Mouse (Mus musculus) G1E-ER4 (cell line): ENCODE measurements at regions not wholly inside any gene's neighbourhood (a gene's known extent, or its start where the extent isn't known, plus 50 kb on each side); places are given as distances from the start of the nearest gene placed in this dataset.

ENCODE experiments used
- GATA1 ChIP-seq: IDR thresholded peaks from one replicate; pipeline ENCODE4 v1.8.0; 2012; ENCODE audit warnings: low read length, inconsistent platforms

DNA sequence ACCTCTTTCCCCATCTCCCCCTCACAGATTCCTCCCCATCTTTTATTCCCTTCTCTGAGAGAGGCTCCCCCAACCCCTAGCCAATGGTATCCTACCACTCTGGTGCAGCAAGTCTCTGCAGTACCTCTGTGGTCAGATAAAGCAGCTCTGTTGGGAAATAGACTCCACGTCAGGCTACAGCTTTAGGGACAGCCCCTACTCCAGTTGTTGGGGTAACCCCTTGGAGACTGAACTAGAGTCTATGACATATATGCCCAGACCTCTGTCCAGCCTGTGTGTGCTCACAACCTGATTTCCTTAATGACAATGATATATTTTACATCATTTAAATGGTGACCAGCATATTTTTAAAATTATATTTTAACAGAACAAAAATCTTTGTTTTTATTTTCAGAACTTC is 1051.3 kb upstream of the Zeb2 start:
- TF ChIP-seq GATA1, result no peak

DNA sequence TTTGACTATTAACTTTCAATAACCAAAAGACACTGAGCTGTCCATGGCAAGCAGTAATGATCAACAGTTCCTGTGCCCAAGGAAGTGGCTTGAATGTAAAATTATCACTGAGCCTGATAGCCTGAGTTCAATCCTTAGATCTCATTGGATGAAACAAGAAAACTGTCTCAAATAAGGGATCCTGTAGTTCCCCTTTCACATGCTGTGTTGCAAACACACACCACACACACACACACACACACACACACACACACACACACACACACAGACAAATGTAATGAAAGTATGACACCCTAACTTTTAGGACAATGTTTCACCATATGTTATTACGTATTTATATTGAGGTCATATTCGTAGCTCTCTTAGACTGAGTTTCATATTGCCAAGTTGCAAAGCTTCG is 1032.7 kb upstream of the Zeb2 start:
- no peak for TF ChIP-seq GATA1

DNA sequence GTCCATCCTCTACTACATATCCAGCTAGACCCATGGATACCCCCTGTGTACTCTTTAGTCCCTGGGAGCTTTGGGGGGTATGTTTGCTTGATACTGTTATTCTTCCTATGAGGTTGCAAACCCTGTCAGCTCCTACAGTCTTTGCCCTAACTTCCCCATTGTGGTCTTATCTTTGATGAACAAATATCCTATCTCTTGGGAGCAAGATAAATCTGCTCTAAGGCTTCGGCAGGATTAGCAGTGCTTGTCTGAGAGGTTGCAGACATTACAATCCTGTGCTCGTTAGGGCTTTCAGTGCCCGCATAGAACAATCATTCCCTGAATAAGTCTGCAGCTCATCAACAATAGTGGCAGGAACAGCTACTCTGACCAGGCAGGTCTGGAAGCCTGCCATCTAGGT is 1002.7 kb upstream of the Zeb2 start:
- no peak for TF ChIP-seq GATA1

DNA sequence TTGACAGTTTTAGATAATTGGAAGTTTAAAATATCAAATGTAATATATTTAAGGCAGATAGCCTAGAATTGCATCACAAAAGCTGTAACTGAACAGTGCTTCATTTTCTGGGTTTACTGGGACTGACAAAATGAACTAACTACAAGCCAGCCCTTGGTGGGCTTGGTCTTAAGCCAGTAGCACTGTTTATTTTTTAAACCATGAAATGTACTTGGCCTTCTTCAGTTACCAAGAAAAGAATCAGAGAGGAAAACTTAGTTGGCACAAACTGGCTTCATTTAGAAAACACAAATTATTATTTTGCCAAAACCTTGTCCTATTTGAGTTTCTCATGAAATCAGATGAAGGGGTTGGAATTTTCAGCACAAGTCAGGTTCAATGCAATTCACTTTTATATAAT is 989.8 kb upstream of the Zeb2 start:
- no peak for TF ChIP-seq GATA1

DNA sequence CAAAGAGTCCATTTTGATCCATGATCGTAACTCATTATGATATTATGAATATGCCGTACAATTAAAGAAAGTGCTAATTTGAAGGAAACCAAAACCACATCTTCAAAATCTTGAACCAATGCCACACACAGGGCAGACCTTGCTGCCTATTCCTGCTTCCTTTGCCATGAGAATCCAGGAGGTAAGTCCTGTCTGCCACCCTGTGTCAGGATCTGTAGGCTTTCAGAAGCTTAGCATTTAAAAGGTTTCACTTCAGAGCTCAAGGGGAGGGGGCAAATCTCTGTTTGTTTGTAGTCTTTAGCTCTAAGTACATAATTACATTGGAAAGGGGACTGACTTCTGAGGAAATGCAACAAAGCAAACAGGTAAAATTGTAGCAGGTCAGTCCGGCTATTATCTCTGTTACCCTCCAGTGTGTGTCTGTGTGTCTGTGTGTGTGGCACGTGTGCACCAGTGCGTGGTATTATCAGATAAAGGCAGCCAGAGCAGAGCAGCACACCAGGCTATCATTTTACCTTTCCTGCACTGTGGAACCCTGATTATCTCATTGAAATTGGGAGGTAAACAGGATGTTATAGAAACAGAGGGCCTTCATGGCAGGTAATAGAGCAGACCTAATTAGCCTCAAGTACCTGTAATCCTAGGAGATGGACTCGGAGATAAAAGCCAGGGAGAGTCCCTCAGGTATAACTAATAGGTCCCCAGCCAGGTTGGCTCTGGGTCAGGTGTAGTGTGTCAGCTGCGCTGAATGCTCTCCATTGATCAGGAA is 948.0 kb upstream of the Zeb2 start:
- TF ChIP-seq GATA1, result no peak

DNA sequence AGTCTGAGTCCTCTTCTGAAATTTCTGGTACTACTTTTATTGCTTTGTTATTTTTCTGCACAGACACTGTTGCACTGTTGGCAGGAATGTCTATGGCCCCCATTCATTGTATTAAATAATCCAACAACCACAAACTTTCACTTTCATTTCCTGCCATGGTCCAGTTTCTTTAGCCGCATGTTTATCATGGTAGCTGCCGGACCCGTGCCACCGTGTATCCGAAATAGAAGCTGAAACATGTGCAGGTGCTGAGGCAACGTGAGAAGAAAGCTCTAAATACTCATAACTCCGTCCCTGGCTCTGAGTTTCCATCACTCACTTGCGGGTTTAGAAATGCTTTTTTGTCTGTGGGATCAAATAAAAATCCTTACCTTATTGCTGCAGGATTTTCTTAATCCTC is 938.5 kb upstream of the Zeb2 start:
- no peak for TF ChIP-seq GATA1

DNA sequence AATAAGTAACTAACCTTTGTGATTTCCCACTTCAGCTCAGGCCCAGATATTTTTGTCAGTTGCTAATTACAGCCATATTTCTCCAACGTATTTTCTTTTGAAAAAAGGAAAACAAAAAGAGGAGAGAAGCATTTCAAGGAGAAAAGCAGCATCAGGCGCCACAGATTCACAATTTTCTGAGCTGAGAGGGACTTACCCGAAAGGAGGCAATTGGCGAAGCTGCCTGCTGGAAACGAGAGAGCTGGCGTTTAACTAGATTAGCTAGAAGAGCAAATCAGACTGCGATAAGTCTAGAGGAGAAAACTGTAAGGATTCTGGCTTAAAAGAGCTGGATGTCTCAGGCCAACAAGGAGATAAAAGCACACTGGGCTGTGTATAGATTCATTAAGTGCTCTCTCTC is 937.7 kb upstream of the Zeb2 start:
- no peak for TF ChIP-seq GATA1

DNA sequence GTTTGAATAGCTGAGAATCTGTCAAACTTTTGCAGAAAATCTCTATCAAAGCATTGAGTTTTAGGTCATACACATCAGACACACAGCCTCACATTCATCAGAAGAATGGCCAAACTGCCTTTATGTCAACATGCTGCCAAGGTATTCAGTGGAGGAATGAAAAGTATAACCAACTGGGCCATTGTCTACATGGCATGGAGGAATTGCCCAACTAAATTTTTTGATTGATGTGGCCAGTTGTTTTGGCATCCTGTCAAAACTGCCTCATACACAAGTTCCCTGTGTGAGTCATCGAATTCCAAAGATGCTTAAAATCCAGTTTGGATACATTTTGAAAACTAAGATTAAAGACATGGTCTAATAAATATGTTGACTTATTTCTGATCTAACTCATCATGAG is 904.7 kb upstream of the Zeb2 start:
- TF ChIP-seq GATA1, result no peak

DNA sequence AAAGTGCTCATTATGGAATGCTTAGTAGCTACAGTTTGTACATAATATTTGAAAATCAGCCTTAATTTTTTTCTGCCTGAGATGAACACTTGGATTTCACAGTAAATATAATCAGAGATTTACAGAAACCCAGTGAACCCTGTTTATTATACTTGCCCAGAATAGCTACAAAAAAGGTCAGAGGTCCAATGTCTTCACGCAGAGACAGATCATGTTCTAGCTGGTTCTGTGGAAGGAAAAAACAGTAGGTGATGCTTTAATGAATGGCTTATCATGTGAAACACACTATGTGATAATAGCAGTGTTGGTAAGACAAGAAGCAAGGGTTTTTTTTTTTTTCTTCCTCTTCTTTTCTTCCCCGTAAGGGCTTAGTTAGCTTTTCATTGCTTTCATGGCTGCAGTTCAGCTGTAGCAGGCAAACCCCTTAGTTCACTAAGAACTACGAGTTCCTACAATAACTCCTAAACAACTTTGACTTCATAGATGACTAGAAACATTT is 896.6 kb upstream of the Zeb2 start:
- TF ChIP-seq GATA1, result no peak

DNA sequence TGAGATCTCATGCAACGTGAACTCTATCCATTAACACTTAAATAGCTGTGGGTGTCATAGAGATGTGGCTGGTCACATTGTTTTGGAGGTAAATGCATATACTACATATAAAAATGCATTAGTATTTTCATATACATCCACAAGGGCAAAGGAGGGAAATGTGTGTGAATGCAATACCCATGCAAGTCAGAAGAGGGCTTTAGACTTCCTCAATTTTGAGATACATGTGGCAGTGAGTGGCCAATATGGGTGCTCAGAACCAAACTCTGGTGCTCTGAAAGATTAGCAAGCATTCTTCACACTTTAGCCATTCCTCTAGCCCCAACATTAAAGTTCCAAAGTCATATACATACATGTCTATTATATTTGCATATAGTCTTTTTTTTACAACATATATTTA is 895.5 kb upstream of the Zeb2 start:
- no peak for TF ChIP-seq GATA1

DNA sequence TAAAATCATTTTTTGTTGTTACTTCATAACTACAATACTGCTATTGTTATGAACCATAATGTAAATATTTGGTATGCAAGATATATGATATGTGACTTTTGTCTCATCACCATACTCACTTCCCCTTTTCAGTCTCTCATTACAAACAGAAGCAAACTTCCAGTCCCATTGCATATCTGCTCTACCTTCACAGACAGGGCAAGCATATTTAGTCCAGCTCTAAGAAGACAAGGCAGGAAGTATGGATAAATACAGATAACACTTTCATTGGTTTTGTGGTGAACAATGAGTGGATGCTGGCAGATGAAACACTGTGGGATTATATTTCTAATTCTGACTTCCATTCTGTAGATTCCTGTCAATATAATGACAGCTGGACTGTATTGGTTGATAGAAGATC is 858.0 kb upstream of the Zeb2 start:
- no peak for TF ChIP-seq GATA1

DNA sequence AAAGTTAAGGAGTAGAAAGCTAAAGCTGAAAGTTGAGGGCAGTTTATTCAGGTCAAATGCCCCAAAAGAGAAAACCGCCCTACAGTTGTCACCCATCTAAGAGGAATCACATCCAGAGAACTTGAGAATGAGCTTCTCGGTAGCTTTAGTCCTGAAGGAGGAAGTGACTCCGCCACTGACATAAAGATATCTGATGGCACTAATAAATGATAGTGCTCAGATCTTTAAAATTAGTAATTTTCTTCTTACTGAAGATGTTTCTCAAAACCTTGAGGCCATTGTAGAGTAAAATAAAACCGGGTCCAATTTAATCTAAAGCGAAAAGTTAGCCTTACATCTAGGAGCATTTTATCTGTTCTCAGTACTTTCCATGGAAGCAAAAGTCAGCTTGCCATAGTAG is 851.4 kb upstream of the Zeb2 start:
- no peak for TF ChIP-seq GATA1

DNA sequence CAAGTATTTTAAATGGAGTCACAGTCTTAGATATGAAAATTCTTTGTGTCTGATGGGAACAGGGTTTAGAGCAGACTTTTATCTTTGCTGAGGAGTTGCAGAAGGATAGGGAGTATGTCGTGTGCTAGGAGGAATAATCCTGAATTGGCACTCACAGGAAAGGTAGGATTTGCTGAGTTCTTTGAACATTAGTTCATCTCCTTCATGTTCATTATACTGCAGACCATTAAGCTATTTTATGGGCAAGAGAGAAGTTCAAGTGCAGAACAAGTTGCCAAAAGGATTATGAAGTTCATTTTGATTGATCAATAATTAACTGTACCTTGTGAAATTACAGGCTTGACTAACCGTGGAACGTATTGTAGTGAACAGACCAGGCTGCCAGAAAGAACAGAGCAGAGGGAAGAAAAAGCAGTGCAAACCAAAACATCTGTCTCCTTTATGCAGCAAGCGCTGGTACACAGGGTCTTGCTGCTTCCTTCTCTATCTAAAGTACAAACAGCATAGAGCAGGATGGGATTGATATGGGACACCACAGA is 839.7 kb upstream of the Zeb2 start:
- no peak for TF ChIP-seq GATA1

DNA sequence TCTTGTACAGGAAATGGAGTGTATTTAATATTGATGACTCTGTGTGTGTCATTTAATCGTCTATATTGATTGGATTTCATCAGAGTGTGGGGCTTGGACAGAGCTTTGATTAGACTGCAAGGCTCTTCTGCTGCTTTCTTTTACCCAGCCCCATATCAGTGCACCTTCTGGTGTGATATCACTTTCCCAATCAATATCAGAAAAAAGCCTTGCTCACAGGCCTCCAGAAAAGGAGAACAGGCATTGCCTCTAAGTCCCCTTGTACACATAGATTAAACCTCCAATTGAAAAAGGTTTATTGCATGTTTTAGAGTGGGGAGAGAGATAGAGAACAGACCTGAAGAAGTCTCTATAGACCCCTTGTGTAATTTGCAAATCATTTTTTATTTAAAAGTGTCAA is 831.6 kb upstream of the Zeb2 start:
- TF ChIP-seq GATA1, result no peak

DNA sequence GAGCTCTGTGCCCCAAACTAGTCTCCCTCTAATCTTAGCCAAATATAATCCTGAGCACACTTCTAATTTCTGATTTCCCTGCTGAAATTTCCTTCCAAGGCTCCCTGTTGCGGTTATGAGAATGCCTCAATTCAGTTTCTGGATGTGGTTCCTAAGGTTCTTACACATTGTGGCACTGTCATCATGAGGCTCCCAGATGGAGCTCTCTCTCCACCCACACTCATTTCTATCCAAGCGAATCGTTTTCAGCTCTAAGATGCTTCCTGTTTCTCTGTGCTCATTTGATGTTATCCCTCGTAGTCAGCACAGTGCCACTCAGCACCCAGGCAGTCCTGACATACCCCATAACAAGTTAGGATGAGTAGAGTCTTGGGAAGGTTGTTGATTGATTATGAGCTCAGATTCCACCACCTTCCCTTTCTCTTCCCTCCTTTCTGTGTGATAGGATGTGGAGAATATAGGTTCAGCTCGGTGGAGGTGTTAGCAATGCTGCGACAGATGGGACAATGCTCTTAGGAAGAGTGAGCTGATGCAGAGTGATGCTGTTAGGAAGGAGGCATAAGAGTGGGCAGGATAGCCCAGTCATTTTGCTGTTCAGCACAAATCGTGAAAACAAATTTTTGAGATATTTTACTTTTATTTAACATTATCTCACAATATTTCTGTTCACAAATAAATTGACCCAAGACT is 808.7 kb upstream of the Zeb2 start:
- no peak for TF ChIP-seq GATA1

DNA sequence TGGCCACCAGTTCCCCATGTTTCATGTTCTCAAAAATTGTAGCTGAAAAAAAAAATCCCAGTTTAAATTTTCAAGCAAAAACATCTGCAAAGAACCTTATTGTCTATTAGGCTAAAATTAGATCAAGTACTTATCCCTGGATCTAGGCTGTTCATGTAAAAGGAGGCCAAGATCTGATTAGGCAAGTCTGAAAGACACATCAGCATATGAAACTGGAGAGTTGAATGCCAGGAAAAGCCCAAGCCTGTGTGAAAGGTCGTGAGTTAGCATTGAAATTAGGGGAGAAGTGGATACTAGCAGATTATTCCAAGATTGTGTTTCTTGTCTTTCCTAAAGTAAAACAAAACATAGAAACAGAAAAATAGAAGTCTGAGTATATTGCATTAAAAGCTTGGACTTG is 791.7 kb upstream of the Zeb2 start:
- TF ChIP-seq GATA1, result no peak

DNA sequence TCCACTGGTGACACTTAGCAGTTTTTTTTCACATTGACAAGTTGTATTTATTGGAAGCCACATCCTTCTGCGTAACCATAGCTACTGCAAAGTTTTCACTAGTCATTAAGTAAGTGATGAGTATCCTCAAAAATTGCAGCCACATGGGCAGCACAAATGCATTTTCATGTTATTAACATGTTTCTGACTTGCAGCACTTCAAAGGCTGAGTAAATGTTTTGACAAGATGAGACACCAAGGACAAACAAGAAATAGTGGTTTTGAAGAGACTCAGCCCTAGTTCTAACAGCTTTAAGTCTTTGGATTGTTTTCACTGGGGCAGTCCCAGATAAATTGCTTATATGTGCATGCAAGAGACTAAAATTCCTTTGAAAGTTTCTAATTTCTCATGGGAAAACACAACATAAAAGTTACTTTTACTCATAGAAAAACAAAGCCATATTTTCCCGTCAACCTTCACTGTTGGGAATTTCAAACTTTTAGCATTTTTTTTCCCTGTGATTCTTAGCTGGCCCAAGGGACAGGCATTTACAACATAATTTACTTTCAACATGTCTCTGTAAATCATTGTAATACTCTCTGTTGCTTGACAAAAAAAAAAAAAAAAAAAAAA is 787.5 kb upstream of the Zeb2 start:
- TF ChIP-seq GATA1, result no peak

DNA sequence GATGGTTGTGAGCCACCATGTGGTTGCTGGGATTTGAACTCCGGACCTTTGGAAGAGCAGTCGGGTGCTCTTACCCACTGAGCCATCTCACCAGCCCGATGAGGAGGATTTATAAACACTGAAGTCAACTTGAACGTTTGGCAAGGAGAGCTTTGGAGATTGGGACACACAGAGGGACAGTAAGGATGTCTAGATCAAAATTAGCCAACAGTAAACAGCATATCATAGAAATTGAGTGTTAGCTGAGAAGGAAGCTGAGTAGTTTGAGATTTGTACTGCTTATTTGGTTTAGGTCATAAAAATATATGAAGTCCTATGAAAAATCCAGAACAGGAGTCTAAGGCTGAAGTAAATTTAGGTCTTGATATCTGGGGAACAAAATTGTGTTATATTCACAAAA is 786.9 kb upstream of the Zeb2 start:
- no peak for TF ChIP-seq GATA1
